Mouse (Mus musculus) naive thymus-derived CD4-positive, alpha-beta T cell, adult 5 months (primary cell): Measurements from ENCODE around the gene Tmem254c. TPM values are rescaled to one million over a fixed set of nuclear protein-coding genes. Genes with fewer than 3 reads are reported as not detected.

ENCODE experiments used
- polyA plus RNA-seq: library from polyadenylated mRNA; unstranded; fragments of 100-300 nt; shearing (Covaris generic); gene quantifications from one replicate; pipeline ENCODE4 v1.2.1, GENCODE M21; 2017

Tmem254c gene
- 26.1 TPM for polyA plus RNA-seq

GRCm38 (mm10) chr14:26067325-26067633 lies at the start of gene Tmem254c:
Tmem254c (minus strand) TSS chr14:26067355.

GRCm38 (mm10) chr14:26081997-26082396 lies 14.8 kb upstream of the Tmem254c start, which contains the start of gene Cphx3:
Cphx3 (plus strand) TSS chr14:26082297.

GRCm38 (mm10) chr14:26081216-26081615 lies 14.1 kb upstream of the Tmem254c start, which contains the start of gene Cphx2:
Cphx2 (plus strand) TSS chr14:26081516.

GRCm38 (mm10) chr14:26042611-26043010 lies 24.5 kb downstream of the Tmem254c start, which contains the start of gene Gm9780:
Gm9780 (minus strand) TSS chr14:26042711.

Other genes with a start within 250 kb of the Tmem254c start
- gene Anxa11, start 225.2 kb downstream of the Tmem254c start, polyA plus RNA-seq, result 38.8 TPM
- gene Plac9a, start 164.3 kb downstream of the Tmem254c start, polyA plus RNA-seq, result not detected
- gene Tmem254a, start 139.7 kb downstream of the Tmem254c start, polyA plus RNA-seq, result 1.1 TPM
- not detected for gene Cphx1, start 129.1 kb downstream of the Tmem254c start, polyA plus RNA-seq
- not detected for gene Duxbl1, start 88.8 kb downstream of the Tmem254c start, polyA plus RNA-seq
- not detected for gene Gm9780, start 24.6 kb downstream of the Tmem254c start, polyA plus RNA-seq
- not detected for gene Cphx2, start 14.2 kb upstream of the Tmem254c start, polyA plus RNA-seq
- gene Cphx3, start 14.9 kb upstream of the Tmem254c start, polyA plus RNA-seq, result not detected
- gene Duxbl2, start 51.0 kb upstream of the Tmem254c start, polyA plus RNA-seq, result not detected
- gene Plac9b, start 115.1 kb upstream of the Tmem254c start, polyA plus RNA-seq, result not detected
- gene Tmem254b, start 139.7 kb upstream of the Tmem254c start, polyA plus RNA-seq, result 7.0 TPM
- not detected for gene Duxbl3, start 190.6 kb upstream of the Tmem254c start, polyA plus RNA-seq